Mouse (Mus musculus) cortical plate, adult 2 months (tissue): Measurements from ENCODE around the gene Cx3cr1.

ENCODE experiments used
- CTCF ChIP-seq: fragments of 200-500 bp; IDR thresholded peaks from 2 replicates; pipeline ENCODE4 v1.5.1; 2011; ENCODE audit warnings: mild to moderate bottlenecking, control low read depth, low read length; ENCODE audit not compliant: insufficient read depth; ENCODE audit errors: extremely low read depth
- POLR2A ChIP-seq: fragments of 200-500 bp; IDR thresholded peaks from 2 replicates; pipeline ENCODE4 v1.6.1; 2011; ENCODE audit warnings: mild to moderate bottlenecking, low read length, control low read depth; ENCODE audit not compliant: insufficient read depth; ENCODE audit errors: extremely low read depth

DNA sequence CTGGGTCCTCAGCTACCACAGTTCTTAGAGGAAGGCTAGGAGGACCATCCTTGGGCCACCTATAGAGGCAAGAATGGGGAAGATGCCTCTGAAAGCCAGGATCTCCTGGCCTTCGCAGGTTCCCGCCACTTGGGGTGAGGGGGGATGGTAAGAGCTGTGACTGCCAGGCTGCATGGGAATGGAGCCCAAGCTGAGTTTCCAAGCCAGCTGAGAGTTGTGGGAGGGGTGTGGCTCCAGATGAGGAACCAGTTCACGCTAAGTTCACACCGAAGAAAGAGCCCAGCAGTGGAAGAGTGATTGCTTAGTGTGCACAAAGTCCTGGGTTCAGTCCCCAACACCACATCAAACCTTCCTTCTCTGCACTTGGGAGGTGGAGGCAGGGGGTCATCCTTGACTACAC lies 107.5 kb downstream of the Cx3cr1 start:
- no peak for TF ChIP-seq POLR2A
- no peak for TF ChIP-seq CTCF
